Mouse (Mus musculus): ENCODE measurements at regions not wholly inside any gene's neighbourhood (a gene's known extent, or its start where the extent isn't known, plus 50 kb on each side); places are given as distances from the start of the nearest gene placed in this dataset.

GRCm38 (mm10) chr5:97625200-97625599, 168.4 kb upstream of the Gk2 start:
- TF ChIP-seq POLR2A (IDR thresholded peaks at IDR 0.05; ENCODE audit: borderline replicate concordance, control insufficient read depth, low read depth, low read length) (no peak), CTCF (IDR thresholded peaks at IDR 0.05; ENCODE audit: control insufficient read depth, insufficient read depth, low read length) (no peak)

All from bone marrow, adult 2 months (tissue).